Mouse (Mus musculus) kidney, adult 9 months (tissue): ENCODE results near the gene Cinp.
A peak's percentile ranks its signal among the peaks of the same experiment; 100 is the strongest.

ENCODE experiments used
- DNase-seq: peaks from one replicate; pipeline ENCODE4 v3.0.0; 2022

The Cinp gene

GRCm38 (mm10) chr12:110889036-110890020, at the start of gene Cinp, which contains the start of gene Tecpr2:
Gene Cinp (minus strand): TSS chr12:110889145.
Gene Tecpr2 (plus strand): TSS chr12:110889264.
- DNase-seq, result peak; percentile 98

GRCm38 (mm10) chr12:110937496-110937895, 48.6 kb upstream of the Cinp start:
- no peak for DNase-seq

- DNase-seq, result peak; percentile 89
Measured at GRCm38 (mm10) chr12:110935983-110936620, 47.2 kb upstream of the Cinp start.

- no peak for DNase-seq
Measured at GRCm38 (mm10) chr12:110932820-110933219, 43.9 kb upstream of the Cinp start.

GRCm38 (mm10) chr12:110921572-110921971, 32.6 kb upstream of the Cinp start:
- DNase-seq, result no peak

- DNase-seq, result no peak
Measured at GRCm38 (mm10) chr12:110920254-110920653, 31.3 kb upstream of the Cinp start.

- DNase-seq, result no peak
Measured at GRCm38 (mm10) chr12:110915761-110916160, 26.8 kb upstream of the Cinp start.

GRCm38 (mm10) chr12:110909962-110910361, 21.0 kb upstream of the Cinp start:
- DNase-seq, result no peak

GRCm38 (mm10) chr12:110907845-110908244, 18.9 kb upstream of the Cinp start:
- DNase-seq, result no peak

GRCm38 (mm10) chr12:110903536-110903935, 14.6 kb upstream of the Cinp start:
- DNase-seq, result peak; percentile 46

GRCm38 (mm10) chr12:110902106-110902505, 13.2 kb upstream of the Cinp start:
- no peak for DNase-seq

GRCm38 (mm10) chr12:110891887-110892286, 2.9 kb upstream of the Cinp start:
- DNase-seq, result no peak

GRCm38 (mm10) chr12:110888606-110889005, 339 bp downstream of the Cinp start:
- DNase-seq, result no peak

- DNase-seq, result peak; percentile 9
Measured at GRCm38 (mm10) chr12:110888106-110888505, 839 bp downstream of the Cinp start.

- peak; percentile 77 for DNase-seq
Measured at GRCm38 (mm10) chr12:110885251-110885650, 3.7 kb downstream of the Cinp start.

- DNase-seq, result no peak
Measured at GRCm38 (mm10) chr12:110882291-110882690, 6.7 kb downstream of the Cinp start.

- no peak for DNase-seq
Measured at GRCm38 (mm10) chr12:110875351-110875750, 13.6 kb downstream of the Cinp start.

GRCm38 (mm10) chr12:110871247-110871646, 17.7 kb downstream of the Cinp start:
- no peak for DNase-seq

- DNase-seq, result no peak
Measured at GRCm38 (mm10) chr12:110870107-110870506, 18.8 kb downstream of the Cinp start.

GRCm38 (mm10) chr12:110865989-110866388, 23.0 kb downstream of the Cinp start:
- peak; percentile 14 for DNase-seq

GRCm38 (mm10) chr12:110865571-110865970, 23.4 kb downstream of the Cinp start:
- DNase-seq, result no peak

- no peak for DNase-seq
Measured at GRCm38 (mm10) chr12:110864008-110864407, 24.9 kb downstream of the Cinp start.

GRCm38 (mm10) chr12:110861256-110861655, 27.7 kb downstream of the Cinp start:
- DNase-seq, result no peak

- no peak for DNase-seq
Measured at GRCm38 (mm10) chr12:110860293-110860692, 28.7 kb downstream of the Cinp start.
